Mouse (Mus musculus) liver, adult 2 months (tissue): ENCODE data around the gene Ran.
A peak's percentile ranks its signal among the peaks of the same experiment; 100 is the strongest.

Experiments used
- CTCF ChIP-seq: fragments of 200-500 bp; IDR thresholded peaks from 2 replicates; pipeline ENCODE4 v1.5.1; 2011; ENCODE audit warnings: low read depth, low read length, control low read depth
- POLR2A ChIP-seq: fragments of 200-500 bp; IDR thresholded peaks from 2 replicates; pipeline ENCODE4 v1.6.1; 2011; ENCODE audit warnings: low read length, control low read depth; ENCODE audit not compliant: insufficient read depth; ENCODE audit errors: extremely low read depth

GRCm38 (mm10) chr5:129006031-129006788 is 13.7 kb upstream of the Ran start:
- 0 out of 2 replicates have a peak, but pooled peaks have one; percentile 12 for TF ChIP-seq CTCF
- no peak for TF ChIP-seq POLR2A
